Mouse (Mus musculus): ENCODE measurements around the gene Lgr4.

The Lgr4 gene

GRCm38 (mm10) chr2:110017616-110018505, 100.4 kb downstream of the Lgr4 start, which contains the start of gene Ccdc34:
Gene Ccdc34 (plus strand): TSS chr2:110017817.
- DNase-seq (ENCODE audit: low read depth): peak; percentile 92

DNA sequence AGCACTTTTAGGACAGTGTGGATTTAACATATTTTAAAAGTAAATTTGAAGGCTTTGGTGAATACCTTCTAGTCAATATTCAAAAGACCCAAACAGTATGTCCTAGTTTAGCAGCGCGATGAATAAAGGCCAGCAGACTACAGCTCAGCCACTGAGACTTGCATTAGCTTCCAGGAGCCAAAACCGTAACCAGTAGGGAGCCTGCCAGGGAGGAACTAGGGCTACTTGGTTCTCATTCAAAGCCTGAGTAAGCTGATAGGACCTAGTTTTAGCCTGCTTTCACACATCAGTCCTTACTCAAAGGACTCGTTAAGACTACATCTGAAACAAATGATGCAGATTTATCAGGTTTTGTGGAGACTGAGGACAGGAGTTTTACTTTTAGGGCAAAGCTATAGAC, 102.2 kb downstream of the Lgr4 start:
- DNase-seq (ENCODE audit: low read depth): no peak

GRCm38 (mm10) chr2:110020430-110020829, 103.0 kb downstream of the Lgr4 start:
- DNase-seq (ENCODE audit: low read depth): no peak

DNA sequence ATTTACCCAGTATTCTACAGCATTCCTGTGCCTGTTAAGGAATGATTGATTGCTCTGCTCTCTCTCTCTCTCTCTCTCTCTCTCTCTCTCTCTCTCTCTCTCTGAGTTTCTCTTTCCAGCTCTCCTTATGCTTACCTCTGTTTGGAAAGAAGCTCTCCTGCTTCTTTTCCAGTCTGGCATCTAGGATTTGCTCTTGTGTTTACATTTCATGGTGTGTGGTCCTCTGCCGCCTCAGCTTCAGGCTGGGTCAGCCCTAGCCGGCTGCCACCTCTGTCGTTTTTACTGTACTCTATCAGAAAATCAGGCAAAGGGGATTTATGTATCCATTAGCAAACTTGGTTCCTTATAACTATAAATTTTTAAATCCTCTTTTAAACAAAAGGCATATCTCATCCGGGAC, 118.8 kb downstream of the Lgr4 start:
- DNase-seq (ENCODE audit: low read depth): no peak

DNA sequence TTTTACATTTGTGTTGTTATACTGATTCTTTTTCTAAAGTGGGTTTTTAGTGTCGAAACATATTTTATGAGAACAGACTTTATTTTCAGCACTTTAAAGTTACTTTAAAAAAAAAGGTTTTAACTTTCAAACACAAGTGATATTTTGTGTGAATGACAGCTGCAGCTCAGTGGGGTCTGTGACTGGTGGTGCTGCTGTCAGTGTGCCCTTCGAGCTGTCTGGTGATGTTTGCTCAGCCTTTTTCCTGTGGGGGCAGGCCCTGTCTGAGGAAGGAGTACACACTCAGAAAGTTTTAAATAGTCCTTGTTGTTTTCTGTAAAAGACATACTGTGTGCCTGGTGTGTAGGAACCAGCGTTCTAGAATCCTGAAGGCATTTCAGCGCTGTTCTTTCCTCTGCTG, 119.2 kb downstream of the Lgr4 start:
- DNase-seq (ENCODE audit: low read depth): no peak

- no peak for DNase-seq (ENCODE audit: low read depth)
Measured at GRCm38 (mm10) chr2:110037221-110037620, 119.8 kb downstream of the Lgr4 start.

GRCm38 (mm10) chr2:110038341-110038740, 120.9 kb downstream of the Lgr4 start:
- no peak for DNase-seq (ENCODE audit: low read depth)

DNA sequence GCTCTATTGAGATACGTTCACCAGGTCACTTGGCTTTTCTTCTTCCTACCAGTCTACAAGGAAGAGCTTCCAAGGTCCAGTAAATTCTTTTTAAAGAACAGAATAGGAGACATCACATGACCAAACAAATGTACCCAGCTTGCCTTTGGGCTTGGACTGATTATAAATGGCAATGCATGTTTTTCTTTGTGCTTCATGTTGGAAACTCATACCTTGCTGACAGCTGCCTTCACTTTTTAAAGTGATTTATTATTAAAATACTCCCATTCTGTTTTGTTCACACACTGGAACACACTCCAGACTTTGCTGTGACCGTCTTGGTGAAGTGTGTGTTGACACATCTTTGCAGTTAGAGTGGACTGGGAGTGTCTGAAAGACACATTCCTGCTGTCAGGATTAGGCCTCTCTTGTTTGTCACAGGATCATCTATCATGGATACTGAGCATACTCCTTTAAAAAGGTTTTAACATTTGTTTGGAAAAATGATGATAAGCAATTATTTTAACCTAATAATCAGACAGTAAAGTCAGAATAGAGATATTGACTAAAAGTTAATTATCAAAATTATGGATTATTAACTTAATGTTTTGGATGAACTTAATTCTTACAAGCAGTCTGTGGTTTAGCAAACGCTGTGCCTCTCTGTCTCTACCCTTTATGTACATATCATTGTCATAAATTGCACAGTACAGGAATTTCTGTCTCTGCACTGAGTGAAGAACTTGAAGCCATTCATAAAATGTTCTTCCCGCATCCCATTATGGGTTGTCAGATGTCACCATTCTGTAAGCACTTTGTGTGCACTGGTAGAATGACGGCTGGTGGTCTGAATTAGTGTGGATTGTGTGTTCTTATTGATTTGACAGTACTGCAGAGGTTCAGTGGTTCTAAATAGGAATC, 125.7 kb downstream of the Lgr4 start:
- no peak for DNase-seq (ENCODE audit: low read depth)

GRCm38 (mm10) chr2:110058424-110058823, 141.0 kb downstream of the Lgr4 start:
- no peak for DNase-seq (ENCODE audit: low read depth)

DNA sequence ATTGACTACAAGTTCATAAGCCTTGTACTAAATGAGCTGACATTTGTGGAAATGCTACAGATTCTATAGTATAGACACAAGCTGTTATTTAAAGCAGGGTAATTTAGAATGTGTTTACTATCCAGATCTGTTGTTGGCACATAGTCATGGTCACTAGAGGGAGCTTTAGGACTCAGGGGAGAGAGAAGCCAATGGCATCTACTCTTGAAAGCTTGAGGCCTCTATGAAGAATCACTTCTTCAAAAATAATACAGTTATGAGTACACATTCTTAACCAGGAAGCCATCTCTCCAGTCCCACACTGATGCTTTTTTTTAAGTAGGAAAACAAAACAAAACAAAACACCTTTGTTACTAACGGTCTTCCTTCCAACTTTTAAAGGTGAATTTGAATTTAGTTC, 145.7 kb downstream of the Lgr4 start:
- DNase-seq (ENCODE audit: low read depth): no peak
